Mouse (Mus musculus): ENCODE measurements around the gene Iqcc. TPM values are rescaled to one million over a fixed set of nuclear protein-coding genes. Genes with fewer than 3 reads are reported as not detected.
A peak's percentile ranks its signal among the peaks of the same experiment; 100 is the strongest.

Gene Iqcc
- 27.0 and 33.0 TPM in 2 replicates for polyA plus RNA-seq (2015; fragmentation: Nextera tagmentation; extraction: Ambion mirVana)

GRCm38 (mm10) chr4:129618786-129619691 lies at the start of gene Iqcc:
Gene Iqcc, minus strand, starts transcription at chr4:129619099.
- WGBS = 4% methylated on average over 44 of the region's 44 CpGs
- Histone ChIP-seq H3K4me3 (peak within 1 kb of the TSS; percentile 55), H3K4me1 (peaks cover 41% of the 10 kb centered on the region), H3K36me3 (replicated peaks) (no peaks in the 10 kb centered on the region), H3K27ac (peak within 1 kb of the TSS; percentile 92), H3K4me2 (peak within 1 kb of the TSS; percentile 77), H3K9ac (peak within 1 kb of the TSS; percentile 73), H3K27me3 (replicated peaks) (no peaks in the 10 kb centered on the region), H3K9me3 (no peaks in the 10 kb centered on the region)
- ATAC-seq (replicated peaks) = peak; percentile 89

- Histone ChIP-seq H3K36me3 (replicated peaks) (peaks cover 27% of the 10 kb centered on the region), H3K27me3 (replicated peaks) (no peaks in the 10 kb centered on the region), H3K4me3 (no peak overlapping the region), H3K4me2 (no peak overlapping the region), H3K27ac (no peak overlapping the region), H3K9me3 (no peaks in the 10 kb centered on the region), H3K9ac (no peak overlapping the region), H3K4me1 (no peaks in the 10 kb centered on the region; the same call in 1 of the 2 replicates)
- 90% methylated on average over 3 of the region's 3 CpGs for WGBS
- no peak for ATAC-seq (replicated peaks)
Measured at GRCm38 (mm10) chr4:129662255-129662813, 43.4 kb upstream of the Iqcc start.

- no peak overlapping the region for H3K4me3 ChIP-seq
- ATAC-seq (replicated peaks) = no peak
- no peak overlapping the region for H3K9ac ChIP-seq
- no peak overlapping the region for H3K27ac ChIP-seq
- H3K27me3 ChIP-seq (replicated peaks) = no peaks in the 10 kb centered on the region
- no peaks in the 10 kb centered on the region for H3K9me3 ChIP-seq
- 98% methylated on average over 3 of the region's 3 CpGs for WGBS
- H3K4me2 ChIP-seq = no peak overlapping the region
- H3K36me3 ChIP-seq (replicated peaks) = peaks cover 34% of the 10 kb centered on the region
- H3K4me1 ChIP-seq = no peaks in the 10 kb centered on the region; the same call in 1 of the 2 replicates
Measured at GRCm38 (mm10) chr4:129661584-129661983, 42.7 kb upstream of the Iqcc start.

GRCm38 (mm10) chr4:129654770-129655169 lies 35.9 kb upstream of the Iqcc start:
- 90% methylated on average over 14 of the region's 14 CpGs for WGBS
- ATAC-seq (replicated peaks) = no peak

GRCm38 (mm10) chr4:129650359-129650758 lies 31.5 kb upstream of the Iqcc start:
- H3K36me3 ChIP-seq (replicated peaks) = peaks cover 80% of the 10 kb centered on the region

More at GRCm38 (mm10) chr4:129654770-129655169, 35.9 kb upstream of the Iqcc start:
- no peak overlapping the region for H3K27ac ChIP-seq
- no peaks in the 10 kb centered on the region for H3K4me1 ChIP-seq
- peaks cover 77% of the 10 kb centered on the region for H3K36me3 ChIP-seq (replicated peaks)
- no peak overlapping the region for H3K4me3 ChIP-seq
- H3K4me2 ChIP-seq = no peak overlapping the region
- no peaks in the 10 kb centered on the region for H3K27me3 ChIP-seq (replicated peaks)
- no peak overlapping the region for H3K9ac ChIP-seq
- H3K9me3 ChIP-seq = no peaks in the 10 kb centered on the region

GRCm38 (mm10) chr4:129648656-129649055 lies 29.8 kb upstream of the Iqcc start:
- no peak overlapping the region for H3K4me3 ChIP-seq
- no peaks in the 10 kb centered on the region for H3K4me1 ChIP-seq
- WGBS = 92% methylated on average over 1 of the region's 1 CpGs
- no peak overlapping the region for H3K4me2 ChIP-seq
- H3K27ac ChIP-seq = no peak overlapping the region
- no peaks in the 10 kb centered on the region for H3K27me3 ChIP-seq (replicated peaks)
- H3K9ac ChIP-seq = no peak overlapping the region
- no peaks in the 10 kb centered on the region for H3K9me3 ChIP-seq
- no peak for ATAC-seq (replicated peaks)
- H3K36me3 ChIP-seq (replicated peaks) = peaks cover 65% of the 10 kb centered on the region

More at GRCm38 (mm10) chr4:129650359-129650758, 31.5 kb upstream of the Iqcc start:
- no peaks in the 10 kb centered on the region for H3K4me1 ChIP-seq
- 96% methylated on average over 8 of the region's 8 CpGs for WGBS
- no peaks in the 10 kb centered on the region for H3K27me3 ChIP-seq (replicated peaks)
- ATAC-seq (replicated peaks) = no peak
- no peak overlapping the region for H3K4me3 ChIP-seq
- no peak overlapping the region for H3K27ac ChIP-seq
- no peak overlapping the region for H3K4me2 ChIP-seq
- no peak overlapping the region for H3K9ac ChIP-seq
- no peaks in the 10 kb centered on the region for H3K9me3 ChIP-seq

GRCm38 (mm10) chr4:129645204-129645603 lies 26.3 kb upstream of the Iqcc start:
- Histone ChIP-seq H3K27me3 (replicated peaks) (no peaks in the 10 kb centered on the region), H3K4me1 (peaks cover 3% of the 10 kb centered on the region; the same call in 1 of the 2 replicates), H3K36me3 (replicated peaks) (peaks cover 40% of the 10 kb centered on the region), H3K4me2 (no peak overlapping the region), H3K9ac (no peak overlapping the region), H3K27ac (no peak overlapping the region), H3K4me3 (no peak overlapping the region), H3K9me3 (no peaks in the 10 kb centered on the region)
- ATAC-seq (replicated peaks) = no peak
- 87% methylated on average over 6 of the region's 6 CpGs for WGBS

GRCm38 (mm10) chr4:129641756-129642155 lies 22.9 kb upstream of the Iqcc start:
- H3K27me3 ChIP-seq (replicated peaks) = no peaks in the 10 kb centered on the region
- no peak overlapping the region for H3K9ac ChIP-seq
- no peaks in the 10 kb centered on the region for H3K9me3 ChIP-seq
- H3K27ac ChIP-seq = no peak overlapping the region
- no peak for ATAC-seq (replicated peaks)
- H3K4me2 ChIP-seq = no peak overlapping the region
- H3K4me1 ChIP-seq = peaks cover 26% of the 10 kb centered on the region
- peaks cover 16% of the 10 kb centered on the region; the same call in 1 of the 2 replicates for H3K36me3 ChIP-seq (replicated peaks)
- H3K4me3 ChIP-seq = no peak overlapping the region
- WGBS = 58% methylated on average over 5 of the region's 5 CpGs

GRCm38 (mm10) chr4:129640638-129641467 lies 22.0 kb upstream of the Iqcc start, which contains the start of gene Txlna:
Gene Txlna, minus strand, starts transcription at chr4:129641065.
- peaks cover 21% of the 10 kb centered on the region; the same call in 1 of the 2 replicates for H3K36me3 ChIP-seq (replicated peaks)
- no peaks in the 10 kb centered on the region for H3K9me3 ChIP-seq
- WGBS = under 1% methylated on average over 50 of the region's 60 CpGs

GRCm38 (mm10) chr4:129640101-129640637 lies 21.3 kb upstream of the Iqcc start:
- no peaks in the 10 kb centered on the region for H3K9me3 ChIP-seq

More at GRCm38 (mm10) chr4:129640638-129641467, 22.0 kb upstream of the Iqcc start, which contains the start of gene Txlna:
- peak within 1 kb of the TSS; percentile 95 for H3K4me2 ChIP-seq
- H3K9ac ChIP-seq = peak within 1 kb of the TSS; percentile 65
- H3K27me3 ChIP-seq (replicated peaks) = no peaks in the 10 kb centered on the region
- peaks cover 26% of the 10 kb centered on the region for H3K4me1 ChIP-seq
- ATAC-seq (replicated peaks) = peak; percentile 97
- H3K4me3 ChIP-seq = peak within 1 kb of the TSS; percentile 74
- peak within 1 kb of the TSS; percentile 97 for H3K27ac ChIP-seq

GRCm38 (mm10) chr4:129639221-129639620 lies 20.3 kb upstream of the Iqcc start:
- H3K4me1 ChIP-seq = peaks cover 26% of the 10 kb centered on the region
- H3K9ac ChIP-seq = peak overlapping the region; percentile 65; the same call in 1 of the 2 replicates
- no peak for ATAC-seq (replicated peaks)
- 86% methylated on average over 15 of the region's 15 CpGs for WGBS
- no peaks in the 10 kb centered on the region for H3K27me3 ChIP-seq (replicated peaks)
- H3K36me3 ChIP-seq (replicated peaks) = peaks cover 23% of the 10 kb centered on the region; the same call in 1 of the 2 replicates
- H3K27ac ChIP-seq = no peak overlapping the region
- H3K9me3 ChIP-seq = no peaks in the 10 kb centered on the region
- H3K4me3 ChIP-seq = peak overlapping the region; percentile 74; the same call in 1 of the 2 replicates
- H3K4me2 ChIP-seq = peak overlapping the region; percentile 95

More at GRCm38 (mm10) chr4:129640101-129640637, 21.3 kb upstream of the Iqcc start:
- WGBS = 4% methylated on average over 17 of the region's 17 CpGs
- Histone ChIP-seq H3K27me3 (replicated peaks) (no peaks in the 10 kb centered on the region), H3K36me3 (replicated peaks) (peaks cover 16% of the 10 kb centered on the region; the same call in 1 of the 2 replicates), H3K27ac (peak overlapping the region; percentile 97), H3K9ac (peak overlapping the region; percentile 65), H3K4me3 (peak overlapping the region; percentile 74), H3K4me1 (peaks cover 26% of the 10 kb centered on the region), H3K4me2 (peak overlapping the region; percentile 95)
- no peak for ATAC-seq (replicated peaks)

Data from midbrain, embryonic 15.5 days (tissue).